Mouse (Mus musculus) adrenal gland, postnatal 36 days (tissue): ENCODE measurements around the gene Hexdc. TPM values are rescaled to one million over a fixed set of nuclear protein-coding genes. Genes with fewer than 3 reads are reported as not detected.

ENCODE experiments used
- DNase-seq, 2 experiments: peaks; one replicate each; pipeline ENCODE4 v3.0.0; 2021; ENCODE audit warnings: mixed read lengths in 1 of 2
- total RNA-seq, 2 experiments: library from RNA; stranded (reverse); gene quantifications; 2 replicates each; pipeline ENCODE4 v1.2.3; 2021

Hexdc gene
- total RNA-seq, 2 experiments from 2014 or later = 9.1 to 11.5 TPM

GRCm38 (mm10) chr11:121228129-121229017 lies 24.1 kb downstream of the Hexdc start:
- no peak for DNase-seq

GRCm38 (mm10) chr11:121229018-121229439 lies 24.8 kb downstream of the Hexdc start, which contains the start of gene Cybc1:
Gene Cybc1, minus strand, starts transcription at chr11:121229322.
- peak; percentile 82 to 87 for DNase-seq

GRCm38 (mm10) chr11:121231191-121231590 lies 27.0 kb downstream of the Hexdc start:
- DNase-seq = no peak

- no peak for DNase-seq
These were observed 27.5 kb downstream of the Hexdc start for GRCm38 (mm10) chr11:121231628-121232291.

GRCm38 (mm10) chr11:121232706-121233105 lies 28.5 kb downstream of the Hexdc start:
- DNase-seq = no peak

- DNase-seq = peak; percentile 20 to 48
These were observed 31.4 kb downstream of the Hexdc start for GRCm38 (mm10) chr11:121235475-121236238.

- peak; percentile 99 for DNase-seq
These were observed 32.5 kb downstream of the Hexdc start, which contains the start of gene Narf for GRCm38 (mm10) chr11:121236564-121237344. Gene Narf, plus strand, starts transcription at chr11:121237253.

GRCm38 (mm10) chr11:121237345-121238128 lies 33.3 kb downstream of the Hexdc start:
- no peak for DNase-seq

GRCm38 (mm10) chr11:121239669-121240068 lies 35.4 kb downstream of the Hexdc start:
- DNase-seq = no peak

- no peak for DNase-seq
These were observed 46.0 kb downstream of the Hexdc start for GRCm38 (mm10) chr11:121250196-121250595.

- peak; percentile 95 to 98 for DNase-seq
These were observed 55.2 kb downstream of the Hexdc start, which contains the start of gene Foxk2 for GRCm38 (mm10) chr11:121259160-121260100. Gene Foxk2, plus strand, starts transcription at chr11:121259990.

GRCm38 (mm10) chr11:121260211-121260906 lies 56.1 kb downstream of the Hexdc start:
- DNase-seq = peak; percentile 24 to 40

- DNase-seq = no peak
These were observed 56.8 kb downstream of the Hexdc start for GRCm38 (mm10) chr11:121261074-121261473.

Other genes starting within 250 kb of the Hexdc start
- gene Csnk1d, start 213.1 kb upstream of the Hexdc start, total RNA-seq = 100 to 1,000 TPM; 126 to 127 TPM
- under 1 TPM; 0.30 to 0.53 TPM for gene Cd7, start 165.0 kb upstream of the Hexdc start, total RNA-seq
- gene Sectm1b, start 140.9 kb upstream of the Hexdc start, total RNA-seq = not detected
- not detected for gene Sectm1a, start 123.2 kb upstream of the Hexdc start, total RNA-seq
- gene Tex19.2, start 85.8 kb upstream of the Hexdc start, total RNA-seq = not detected
- not detected for gene Tex19.1, start 58.3 kb upstream of the Hexdc start, total RNA-seq
- not detected for gene Uts2r, start 44.2 kb upstream of the Hexdc start, total RNA-seq
- gene Ogfod3, start 278 bp downstream of the Hexdc start, total RNA-seq = 10 to 100 TPM; 22.6 to 30.5 TPM
- 10 to 100 TPM; 20.6 to 21.0 TPM for gene Cybc1, start 24.9 kb downstream of the Hexdc start, total RNA-seq
- 10 to 100 TPM; 18.7 to 27.3 TPM for gene Narf, start 32.8 kb downstream of the Hexdc start, total RNA-seq
- gene Foxk2, start 55.6 kb downstream of the Hexdc start, total RNA-seq = 10 to 100 TPM; 35.0 to 45.5 TPM
- gene Wdr45b, start 150.0 kb downstream of the Hexdc start, total RNA-seq = 10 to 100 TPM; 56.7 to 67.2 TPM
- gene Rab40b, start 183.8 kb downstream of the Hexdc start, total RNA-seq = 1 to 10 TPM; 5.6 to 6.7 TPM
- 10 to 100 TPM; 15.1 to 17.8 TPM for gene Fn3krp, start 217.0 kb downstream of the Hexdc start, total RNA-seq
- gene Fn3k, start 230.5 kb downstream of the Hexdc start, total RNA-seq = 1 to 10 TPM; 4.4 to 6.9 TPM
- gene Tbcd, start 247.5 kb downstream of the Hexdc start, total RNA-seq = 10 to 100 TPM; 31.5 to 39.4 TPM